Mouse (Mus musculus) myocyte (in vitro differentiated cells): ENCODE measurements around the gene Kif3c. TPM values are rescaled to one million over a fixed set of nuclear protein-coding genes. Genes with fewer than 3 reads are reported as not detected.

ENCODE experiments used
- H3K27me3 ChIP-seq: one replicate; pipeline ENCODE4 v1.6.1; 2011; ENCODE audit not compliant: control insufficient read depth, insufficient read depth, insufficient read length
- H3K36me3 ChIP-seq: one replicate; pipeline ENCODE4 v1.6.1; 2011; ENCODE audit not compliant: control insufficient read depth, insufficient read depth
- H3K4me2 ChIP-seq: one replicate; pipeline ENCODE4 v1.6.1; 2011; ENCODE audit warnings: low read depth, control low read depth
- H3K4me3 ChIP-seq: one replicate; pipeline ENCODE4 v1.5.1; 2011; ENCODE audit warnings: mild to moderate bottlenecking, control low read depth, moderate library complexity
- H3K79me2 ChIP-seq: one replicate; pipeline ENCODE4 v1.6.1; 2011; ENCODE audit not compliant: control insufficient read depth, insufficient read depth
- H3ac ChIP-seq: one replicate; pipeline ENCODE4 v1.6.1; 2011; ENCODE audit not compliant: control insufficient read depth, insufficient read length
- CEBPB ChIP-seq: IDR thresholded peaks from 2 replicates; pipeline ENCODE4 v1.6.1; 2011; ENCODE audit warnings: mild to moderate bottlenecking, moderate library complexity; ENCODE audit not compliant: poor library complexity, insufficient read depth, severe bottlenecking
- E2F4 ChIP-seq: IDR thresholded peaks from one replicate; pipeline ENCODE4 v1.6.1; 2011; ENCODE audit warnings: mild to moderate bottlenecking, control low read depth, moderate library complexity; ENCODE audit not compliant: insufficient read depth
- MAX ChIP-seq: IDR thresholded peaks from one replicate; pipeline ENCODE4 v1.6.1; 2011; ENCODE audit warnings: low read depth, mild to moderate bottlenecking, control low read depth
- MYOD1 ChIP-seq, 3 experiments: IDR thresholded peaks; one replicate each; pipeline ENCODE4 v1.6.1; 2011; ENCODE audit warnings: control low read depth in 2 of 3, low read depth in 2 of 3, mild to moderate bottlenecking in 2 of 3, moderate library complexity in 1 of 3; ENCODE audit not compliant: insufficient read length in 2 of 3, control insufficient read depth in 1 of 3
- MYOG ChIP-seq, 3 experiments: IDR thresholded peaks; one replicate each; pipeline ENCODE4 v1.6.1; 2011; ENCODE audit warnings: control low read depth in 2 of 3, low read depth in 2 of 3, mild to moderate bottlenecking in 2 of 3; ENCODE audit not compliant: insufficient read length in 2 of 3, control insufficient read depth in 1 of 3, insufficient read depth in 1 of 3
- POLR2A ChIP-seq: IDR thresholded peaks from one replicate; pipeline ENCODE4 v1.6.1; 2011; ENCODE audit warnings: low read depth, mild to moderate bottlenecking, control low read depth, moderate library complexity; ENCODE audit not compliant: insufficient read length
- POLR2AphosphoS2 ChIP-seq: IDR thresholded peaks from one replicate; pipeline ENCODE4 v1.6.1; 2011; ENCODE audit warnings: low read depth, control low read depth; ENCODE audit not compliant: insufficient read length
- REST ChIP-seq: IDR thresholded peaks from one replicate; pipeline ENCODE4 v1.6.1; 2011; ENCODE audit warnings: mild to moderate bottlenecking, control low read depth, moderate library complexity; ENCODE audit not compliant: insufficient read depth, insufficient read length
- SRF ChIP-seq: IDR thresholded peaks from one replicate; pipeline ENCODE4 v1.6.1; 2011; ENCODE audit warnings: low read depth; ENCODE audit not compliant: control insufficient read depth, insufficient read length
- TCF12 ChIP-seq: IDR thresholded peaks from one replicate; pipeline ENCODE4 v1.6.1; 2011; ENCODE audit warnings: mild to moderate bottlenecking, control low read depth; ENCODE audit not compliant: poor library complexity, insufficient read depth, severe bottlenecking
- TCF3 ChIP-seq: IDR thresholded peaks from one replicate; pipeline ENCODE4 v1.6.1; 2011; ENCODE audit warnings: low read depth, control low read depth; ENCODE audit not compliant: insufficient read length
- USF1 ChIP-seq: IDR thresholded peaks from one replicate; pipeline ENCODE4 v1.6.1; 2011; ENCODE audit warnings: low read depth, mild to moderate bottlenecking, control low read depth, moderate library complexity
- polyA plus RNA-seq: library from polyadenylated mRNA; unstranded; fragments of >200 nt; fragmentation: generic; extraction: Trizol; gene quantifications from one replicate; pipeline ENCODE4 v1.2.1, GENCODE M21; 2012; ENCODE audit warnings: missing spikeins

The Kif3c gene
- polyA plus RNA-seq, 1 experiment, result 16.7 TPM

DNA sequence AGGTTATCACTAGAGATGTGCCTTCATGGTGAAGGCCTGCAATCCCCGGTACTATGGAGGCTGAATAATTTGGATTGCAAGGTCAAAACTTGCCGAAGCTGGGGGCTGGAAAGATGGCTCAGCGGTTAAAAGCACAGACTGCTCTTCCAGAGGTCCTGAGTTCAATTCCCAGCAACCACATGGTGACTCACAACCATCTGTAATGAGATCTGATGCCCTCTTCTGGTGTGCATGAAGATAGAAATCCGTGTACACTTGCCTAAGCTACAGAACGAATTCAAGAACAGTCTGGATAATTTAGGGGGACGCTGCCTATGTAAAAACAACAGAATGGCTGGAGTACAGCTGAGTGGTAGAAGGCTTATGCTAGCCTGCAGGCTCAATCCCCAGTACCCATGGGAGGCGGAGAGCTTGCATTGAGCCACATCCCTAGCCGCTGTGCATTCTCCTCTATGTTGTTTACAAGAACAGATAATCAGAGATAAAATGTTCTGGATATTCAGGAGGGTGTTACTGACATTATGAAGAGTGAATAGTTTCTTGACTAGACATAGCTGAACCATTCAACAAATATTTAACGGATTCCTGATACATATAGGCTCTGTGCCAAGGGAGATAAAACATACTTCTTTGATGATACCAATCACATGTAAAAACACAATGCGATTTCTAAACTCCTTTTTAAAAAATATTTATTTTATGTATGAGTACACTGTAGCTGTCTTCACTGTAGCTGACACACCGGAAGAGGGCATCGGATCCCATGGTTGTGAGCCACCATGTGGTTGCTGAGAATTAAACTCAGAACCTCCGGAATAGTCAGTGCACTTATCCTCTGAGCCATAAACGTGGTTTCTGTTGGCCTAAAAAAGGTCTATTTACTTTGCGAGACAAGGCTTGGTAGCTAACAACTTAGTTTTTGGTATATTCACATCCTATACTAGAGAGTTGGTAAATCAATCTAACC lies 60.7 kb downstream of the Kif3c start:
- Histone ChIP-seq H3ac (no peak overlapping the region), H3K4me2 (peak overlapping the region; percentile 92), H3K79me2 (peaks cover 46% of the 10 kb centered on the region), H3K4me3 (peak overlapping the region; percentile 92), H3K36me3 (no peaks in the 10 kb centered on the region), H3K27me3 (no peaks in the 10 kb centered on the region)
- peak; percentile 26 for TF ChIP-seq MAX
- TF ChIP-seq USF1, result peak; percentile 24
- no peak for TF ChIP-seq MYOG (IDR thresholded peaks at IDR 0.05; ENCODE audit: control insufficient read depth in 1 of 3, insufficient read depth in 1 of 3, insufficient read length in 2 of 3, low read depth in 2 of 3)
- no peak for TF ChIP-seq MYOD1 (IDR thresholded peaks at IDR 0.05; ENCODE audit: control insufficient read depth in 1 of 3, insufficient read length in 2 of 3, low read depth in 2 of 3)

DNA sequence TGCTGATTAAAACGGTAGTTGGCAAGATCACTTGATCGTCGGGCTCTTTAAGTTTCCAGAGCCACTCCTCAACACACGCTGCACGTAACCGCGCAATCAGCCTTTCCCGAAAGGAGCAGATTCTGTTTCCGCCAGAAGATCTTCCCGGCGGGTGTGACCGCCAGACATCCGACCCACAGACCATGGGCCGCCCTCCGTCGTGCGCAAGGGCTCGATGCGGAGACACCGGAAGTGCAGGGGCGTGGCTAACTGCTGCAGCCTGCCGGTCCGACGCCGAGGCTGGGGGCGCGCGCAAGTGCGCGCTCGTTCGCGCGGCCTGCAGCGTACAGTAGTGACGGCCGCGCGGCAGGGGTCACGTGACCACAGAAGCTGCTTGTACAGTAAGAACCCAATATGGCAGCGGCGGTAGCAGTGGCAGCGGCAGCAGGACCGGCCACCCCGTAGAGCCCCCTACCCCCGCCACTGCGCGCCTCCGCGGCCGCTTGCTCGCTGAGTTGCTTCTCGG lies 61.6 kb downstream of the Kif3c start, which contains the start of gene Asxl2:
TSS of gene Asxl2 (plus strand) at position 328 of the 505 bp plus-strand sequence.
- no peaks in the 10 kb centered on the region for H3K27me3 ChIP-seq
- H3K4me3 ChIP-seq, result peak within 1 kb of the TSS; percentile 92
- peak within 1 kb of the TSS; percentile 92 for H3K4me2 ChIP-seq
- H3ac ChIP-seq, result peak within 1 kb of the TSS; percentile 80
- peaks cover 56% of the 10 kb centered on the region for H3K79me2 ChIP-seq
- peak; percentile 87 for TF ChIP-seq USF1
- TF ChIP-seq CEBPB, result no peak
- peak; percentile 93 for TF ChIP-seq POLR2AphosphoS2
- peak in 1 of 3 experiments; percentile 66 for TF ChIP-seq MYOG (IDR thresholded peaks at IDR 0.05; ENCODE audit: control insufficient read depth in 1 of 3, insufficient read depth in 1 of 3, insufficient read length in 2 of 3, low read depth in 2 of 3)
- no peak for TF ChIP-seq E2F4
- TF ChIP-seq REST, result peak; percentile 17
- TF ChIP-seq MAX, result no peak
- no peak for TF ChIP-seq TCF3
- peak; percentile 91 for TF ChIP-seq POLR2A
- peak in 1 of 3 experiments; percentile 47 for TF ChIP-seq MYOD1 (IDR thresholded peaks at IDR 0.05; ENCODE audit: control insufficient read depth in 1 of 3, insufficient read length in 2 of 3, low read depth in 2 of 3)
- TF ChIP-seq SRF, result no peak
- TF ChIP-seq TCF12, result no peak
- H3K36me3 ChIP-seq, result no peaks in the 10 kb centered on the region

DNA sequence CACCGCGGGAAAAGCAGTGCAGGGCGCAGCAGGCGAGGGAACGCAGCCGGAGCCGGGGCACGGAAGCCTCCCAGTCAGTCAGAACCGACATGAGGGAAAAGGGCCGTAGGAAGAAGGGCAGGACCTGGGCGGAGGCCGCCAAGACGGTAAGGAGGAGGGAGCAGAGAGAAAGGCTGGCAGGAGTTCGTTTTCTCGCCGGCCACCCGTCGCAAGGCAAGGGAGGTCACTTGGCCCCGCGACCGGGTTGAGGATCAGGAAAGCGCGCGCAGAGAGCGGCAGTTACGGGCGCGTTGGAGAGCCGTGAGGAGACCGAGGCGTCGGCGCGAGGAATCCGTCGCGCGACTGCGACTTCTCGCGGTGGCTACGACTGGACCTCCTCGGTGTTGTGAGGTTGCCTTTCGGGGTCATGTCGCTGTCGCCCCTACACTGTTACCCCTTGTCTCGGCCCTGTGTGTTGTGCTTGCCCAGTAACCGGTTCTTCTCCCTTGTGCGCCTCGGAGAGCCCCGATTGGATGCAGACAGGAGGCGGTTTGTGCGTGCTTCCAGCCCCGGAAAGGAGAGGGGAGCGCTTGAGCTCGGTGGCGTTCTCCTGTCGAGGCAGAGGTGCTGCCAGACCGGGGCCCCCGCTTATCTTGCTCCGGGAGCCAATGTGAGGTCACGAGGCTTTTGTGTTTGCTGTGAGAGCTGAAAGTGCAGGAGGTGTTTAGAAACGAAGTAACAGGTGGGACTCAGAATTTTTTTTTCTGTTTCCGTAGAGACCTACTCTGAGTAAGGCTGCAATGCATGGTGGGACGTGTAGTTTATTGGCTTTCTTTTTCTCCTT lies 62.3 kb downstream of the Kif3c start:
- Histone ChIP-seq H3K4me2 (peak overlapping the region; percentile 70), H3ac (peak overlapping the region; percentile 80), H3K4me3 (peak overlapping the region; percentile 92), H3K27me3 (no peaks in the 10 kb centered on the region), H3K79me2 (peaks cover 63% of the 10 kb centered on the region), H3K36me3 (no peaks in the 10 kb centered on the region)
- TF ChIP-seq MYOD1 (IDR thresholded peaks at IDR 0.05; ENCODE audit: control insufficient read depth in 1 of 3, insufficient read length in 2 of 3, low read depth in 2 of 3), result peak in 1 of 3 experiments; percentile 4
- TF ChIP-seq USF1, result no peak
- no peak for TF ChIP-seq CEBPB
- TF ChIP-seq REST, result no peak
- peak in 1 of 3 experiments; percentile 0 for TF ChIP-seq MYOG (IDR thresholded peaks at IDR 0.05; ENCODE audit: control insufficient read depth in 1 of 3, insufficient read depth in 1 of 3, insufficient read length in 2 of 3, low read depth in 2 of 3)
- TF ChIP-seq POLR2AphosphoS2, result peak; percentile 76
- peak; percentile 66 for TF ChIP-seq POLR2A

DNA sequence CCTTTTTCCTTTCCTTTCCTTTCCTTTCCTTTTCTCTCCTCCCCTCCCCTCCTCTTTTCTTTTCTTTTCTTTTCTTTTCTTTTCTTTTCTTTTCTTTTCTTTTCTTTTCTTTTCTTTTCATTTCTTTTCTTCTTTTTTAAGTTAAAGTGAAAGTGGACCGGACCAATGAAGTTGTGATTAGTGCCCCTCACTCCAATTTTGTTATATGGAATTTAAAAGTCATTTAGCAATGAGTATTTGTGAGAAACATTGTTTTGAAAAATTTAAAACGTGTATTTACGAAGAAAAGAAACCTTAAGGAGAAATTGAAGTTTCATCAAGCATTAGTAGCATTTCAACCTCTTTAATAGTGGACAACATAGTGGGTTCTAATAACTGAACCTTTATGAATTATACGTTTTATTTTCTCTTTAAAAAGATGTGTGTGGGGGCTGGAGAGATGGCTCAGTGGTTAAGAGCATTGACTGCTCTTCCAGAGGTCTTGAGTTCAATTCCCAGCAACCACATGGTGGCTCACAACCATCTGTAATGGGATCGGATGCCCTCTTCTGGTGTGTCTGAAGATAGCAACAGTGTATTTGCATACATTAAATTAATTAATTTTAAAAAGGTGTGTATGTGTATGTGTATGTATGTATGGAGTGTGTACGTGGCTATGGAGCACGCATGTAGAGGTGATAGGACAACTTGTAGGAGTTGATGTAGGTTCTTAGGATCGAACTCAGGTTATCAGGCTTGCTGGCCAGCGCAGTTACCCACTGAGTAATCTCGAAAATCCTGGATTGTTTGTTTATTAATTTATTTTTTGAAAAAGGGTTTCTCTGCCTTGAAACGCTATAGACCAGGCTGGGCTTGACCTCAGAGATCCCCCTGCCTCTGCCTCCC lies 63.2 kb downstream of the Kif3c start:
- Histone ChIP-seq H3K4me2 (peak overlapping the region; percentile 70), H3K27me3 (no peaks in the 10 kb centered on the region), H3ac (peak overlapping the region; percentile 80), H3K79me2 (peaks cover 71% of the 10 kb centered on the region), H3K36me3 (no peaks in the 10 kb centered on the region), H3K4me3 (peak overlapping the region; percentile 92)
- no peak for TF ChIP-seq USF1
- TF ChIP-seq POLR2A, result no peak
- no peak for TF ChIP-seq TCF3
- TF ChIP-seq POLR2AphosphoS2, result no peak
- TF ChIP-seq REST, result no peak
- no peak for TF ChIP-seq MYOD1 (IDR thresholded peaks at IDR 0.05; ENCODE audit: control insufficient read depth in 1 of 3, insufficient read length in 2 of 3, low read depth in 2 of 3)
- no peak for TF ChIP-seq MYOG (IDR thresholded peaks at IDR 0.05; ENCODE audit: control insufficient read depth in 1 of 3, insufficient read depth in 1 of 3, insufficient read length in 2 of 3, low read depth in 2 of 3)
- TF ChIP-seq E2F4, result no peak
- TF ChIP-seq CEBPB, result no peak
- TF ChIP-seq SRF, result no peak
- TF ChIP-seq MAX, result no peak
- no peak for TF ChIP-seq TCF12
